41 mouse cellular contexts compared by ENCODE assay signal in the genomic region with DNA sequence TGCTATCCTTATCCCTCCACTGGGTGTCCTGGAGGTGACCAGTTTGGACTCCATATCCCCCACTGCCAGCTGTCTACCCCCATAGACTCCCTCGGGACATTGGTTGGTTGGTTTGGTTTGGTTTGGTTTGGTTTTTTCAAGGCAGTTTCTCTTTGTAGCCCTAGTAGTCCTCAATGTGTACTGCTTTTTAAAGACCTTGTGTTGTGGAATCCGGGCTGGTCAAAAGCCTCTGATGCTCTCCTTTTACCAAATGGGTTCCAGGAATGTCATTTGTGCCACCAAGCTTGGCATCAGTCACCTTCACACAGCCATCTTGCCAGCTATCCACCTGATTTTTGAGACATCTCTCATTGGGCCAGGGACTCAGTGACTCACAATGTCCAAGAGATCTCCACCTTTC. TPM values are rescaled to one million over a fixed set of nuclear protein-coding genes. Genes with fewer than 3 reads are reported as not detected.
"Had no signal": no experiment of that assay in that cellular context is flagged by ENCODE, and none has a peak within 500 bp of the region (broad histone marks: within the 10 kb centered on the region; RNA-seq: fewer than 3 reads in every experiment).

No protein-coding gene starts in this region.

- H3K4me1 ChIP-seq: heart, embryonic 10.5 days had no signal

- H3K9ac ChIP-seq: heart, embryonic 12.5 days; hindbrain, embryonic 13.5 days; hindbrain, embryonic 15.5 days; limb, embryonic 13.5 days; limb, embryonic 15.5 days; liver, embryonic 12.5 days; liver, embryonic 14.5 days had no signal

- H3K4me3 ChIP-seq: heart, embryonic 10.5 days; heart, embryonic 12.5 days; hindbrain, embryonic 13.5 days; hindbrain, embryonic 15.5 days; limb, embryonic 13.5 days; limb, embryonic 15.5 days; liver, embryonic 12.5 days had no signal

- H3K27me3 ChIP-seq: heart, embryonic 12.5 days; hindbrain, embryonic 13.5 days; hindbrain, embryonic 15.5 days; limb, embryonic 13.5 days; limb, embryonic 15.5 days; liver, embryonic 12.5 days had no signal

- H3K9me3 ChIP-seq: heart, embryonic 10.5 days; heart, embryonic 12.5 days; hindbrain, embryonic 13.5 days; hindbrain, embryonic 15.5 days; limb, embryonic 13.5 days; limb, embryonic 15.5 days; liver, embryonic 12.5 days had no signal

- DNase-seq: gastrocnemius, postnatal 36 days; kidney, adult 11 months; layer of hippocampus, adult 9-11 months had no signal

- H3K4me2 ChIP-seq: heart, embryonic 12.5 days; hindbrain, embryonic 13.5 days; hindbrain, embryonic 15.5 days; limb, embryonic 13.5 days; limb, embryonic 15.5 days; liver, embryonic 12.5 days had no signal

- H3K27ac ChIP-seq: heart, embryonic 10.5 days; hindbrain, embryonic 13.5 days; hindbrain, embryonic 15.5 days; hindbrain, postnatal 0 days; kidney, postnatal 0 days; limb, embryonic 13.5 days; limb, embryonic 15.5 days; liver, embryonic 12.5 days; liver, embryonic 14.5 days had no signal

RNA-seq across cellular contexts. Expression of a gene that starts 32.3 kb away (rescaled TPM):
- total RNA-seq: gastrocnemius, adult 18-20 months; gastrocnemius, adult 8-10 months; gastrocnemius, postnatal 14 days; gastrocnemius, postnatal 36 days; heart, adult 18-20 months; heart, adult 8-10 months; heart, postnatal 14 days; heart, postnatal 36 days; hematopoietic stem cell, adult 5-6 weeks; hindbrain, postnatal 0 days; layer of hippocampus, adult 18-20 months; left cerebral cortex, postnatal 25 days; left cerebral cortex, postnatal 4 days; liver, adult 2 months had no signal
- polyA plus RNA-seq: gonadal fat pad, adult 2 months; heart, embryonic 10.5 days; heart, embryonic 12.5 days; heart, embryonic 14.5 days; heart, embryonic 16.5 days; hindbrain, embryonic 11.5 days; hindbrain, embryonic 13.5 days; hindbrain, embryonic 15.5 days; intestine, embryonic 14.5 days; intestine, embryonic 16.5 days; kidney, adult 2 months; kidney, embryonic 14.5 days; kidney, postnatal 0 days; large intestine, adult 2 months; limb, embryonic 11.5 days; limb, embryonic 13.5 days; limb, embryonic 15.5 days; liver, adult 2 months; liver, embryonic 12.5 days; liver, embryonic 14.5 days had no signal

RNA-seq across cellular contexts. Expression of a gene that starts 35.0 kb away (rescaled TPM):
- total RNA-seq: gastrocnemius, adult 18-20 months; gastrocnemius, adult 8-10 months; gastrocnemius, postnatal 14 days; gastrocnemius, postnatal 36 days; heart, adult 18-20 months; heart, adult 8-10 months; heart, postnatal 14 days; heart, postnatal 36 days; hematopoietic stem cell, adult 5-6 weeks; hindbrain, postnatal 0 days; layer of hippocampus, adult 18-20 months; layer of hippocampus, adult 8-10 months; layer of hippocampus, postnatal 14 days; layer of hippocampus, postnatal 36 days; left cerebral cortex, adult 18-20 months; left cerebral cortex, adult 8-10 months; left cerebral cortex, postnatal 10 days; left cerebral cortex, postnatal 25 days; left cerebral cortex, postnatal 4 days; liver, adult 2 months had no signal
- polyA plus RNA-seq: gonadal fat pad, adult 2 months; heart, embryonic 10.5 days; heart, embryonic 12.5 days; heart, embryonic 14.5 days; heart, embryonic 16.5 days; hindbrain, embryonic 11.5 days; hindbrain, embryonic 13.5 days; hindbrain, embryonic 15.5 days; hindbrain, postnatal 0 days; intestine, embryonic 14.5 days; intestine, embryonic 16.5 days; kidney, adult 2 months; kidney, embryonic 14.5 days; kidney, postnatal 0 days; large intestine, adult 2 months; limb, embryonic 11.5 days; limb, embryonic 13.5 days; limb, embryonic 15.5 days; liver, adult 2 months; liver, embryonic 12.5 days; liver, embryonic 14.5 days had no signal
